Mouse (Mus musculus) intestine, postnatal 0 days (tissue): ENCODE results near the gene Abhd6. TPM values are rescaled to one million over a fixed set of nuclear protein-coding genes. Genes with fewer than 3 reads are reported as not detected.

ENCODE experiments used
- ATAC-seq: fragments of 200-750 bp; cut with Nextera tagmentation; 2 replicates; pipeline ENCODE4 v1.8.0; 2017; ENCODE audit warnings: mild to moderate bottlenecking, moderate TSS enrichment, moderate library complexity
- H3K27ac ChIP-seq: fragments of 300-500 bp; sonication (generic); 2 replicates; pipeline ENCODE4 v1.5.1; 2014; ENCODE audit warnings: mild to moderate bottlenecking, low read depth, low read length, moderate library complexity
- H3K27me3 ChIP-seq: fragments of 300-500 bp; sonication (generic); replicated peaks from 2 replicates; pipeline ENCODE4 v1.6.1; 2014; ENCODE audit warnings: low read length, mixed read lengths; ENCODE audit not compliant: control insufficient read depth, insufficient read depth
- H3K36me3 ChIP-seq: fragments of 300-500 bp; sonication (generic); 2 replicates; pipeline ENCODE4 v1.6.1; 2014; ENCODE audit warnings: mild to moderate bottlenecking, moderate library complexity; ENCODE audit not compliant: control insufficient read depth, insufficient read depth
- H3K4me1 ChIP-seq: fragments of 300-500 bp; sonication (generic); replicated peaks from 2 replicates; pipeline ENCODE4 v1.6.1; 2014; ENCODE audit warnings: antibody characterized with exemption, low read length, mixed read lengths; ENCODE audit not compliant: control insufficient read depth, insufficient read depth
- H3K4me2 ChIP-seq: fragments of 300-500 bp; sonication (generic); replicated peaks from 2 replicates; pipeline ENCODE4 v1.6.1; 2014; ENCODE audit warnings: low read depth, mild to moderate bottlenecking, moderate library complexity
- H3K4me3 ChIP-seq: fragments of 300-500 bp; sonication (generic); 2 replicates; pipeline ENCODE4 v1.5.1; 2014; ENCODE audit warnings: low read depth, low read length
- H3K9ac ChIP-seq: fragments of 300-500 bp; sonication (generic); 2 replicates; pipeline ENCODE4 v1.6.1; 2014; ENCODE audit warnings: mild to moderate bottlenecking, low read depth, low read length
- H3K9me3 ChIP-seq: fragments of 300-500 bp; sonication (generic); 2 replicates; pipeline ENCODE4 v1.6.1; 2016; ENCODE audit warnings: mixed run types; ENCODE audit not compliant: control insufficient read depth
- CTCF ChIP-seq: sonication (generic); IDR thresholded peaks from 2 replicates; pipeline ENCODE4 v1.5.1; 2016; ENCODE audit warnings: low read depth, mild to moderate bottlenecking, control low read depth, antibody characterized with exemption, moderate library complexity
- WGBS: fragments of 180-500 bp; shearing (Covaris S2); extraction: QIAGEN DNeasy Blood & Tissue Kit; methylation state at CpG from one replicate; pipeline ENCODE4 v1.1.7; 2014; 5-methylcytosine and 5-hydroxymethylcytosine counted together
- polyA plus RNA-seq: library from polyadenylated mRNA; unstranded; fragments of >200 nt; fragmentation: Nextera tagmentation; extraction: Ambion mirVana; gene quantifications from 2 replicates; pipeline ENCODE4 v1.2.1, GENCODE M21; 2015

Gene Abhd6
- polyA plus RNA-seq, 1 experiment from 2014 or later, result 11.8 TPM

GRCm38 (mm10) chr14:8020011-8020410, 17.3 kb downstream of the Abhd6 start:
- WGBS, result 97% methylated on average over 1 of the region's 1 CpGs
- no peaks in the 10 kb centered on the region for H3K36me3 ChIP-seq
- H3K9me3 ChIP-seq, result no peaks in the 10 kb centered on the region
- ATAC-seq, result no peak
- no peak overlapping the region for H3K9ac ChIP-seq
- H3K4me2 ChIP-seq, result no peak overlapping the region
- H3K4me3 ChIP-seq, result no peak overlapping the region
- no peak for TF ChIP-seq CTCF
- H3K27ac ChIP-seq, result no peak overlapping the region
- no peaks in the 10 kb centered on the region for H3K27me3 ChIP-seq
- no peaks in the 10 kb centered on the region; the same call in 1 of the 2 replicates for H3K4me1 ChIP-seq

GRCm38 (mm10) chr14:8020546-8020945, 17.8 kb downstream of the Abhd6 start:
- H3K9me3 ChIP-seq, result no peaks in the 10 kb centered on the region
- H3K4me2 ChIP-seq, result no peak overlapping the region
- H3K9ac ChIP-seq, result no peak overlapping the region
- H3K4me3 ChIP-seq, result no peak overlapping the region
- no peak overlapping the region for H3K27ac ChIP-seq
- no peak for TF ChIP-seq CTCF
- no peaks in the 10 kb centered on the region; the same call in 1 of the 2 replicates for H3K4me1 ChIP-seq
- no peak for ATAC-seq
- WGBS, result 88% methylated on average over 7 of the region's 7 CpGs
- H3K27me3 ChIP-seq, result no peaks in the 10 kb centered on the region
- H3K36me3 ChIP-seq, result no peaks in the 10 kb centered on the region

- no peaks in the 10 kb centered on the region for H3K36me3 ChIP-seq
- H3K4me2 ChIP-seq, result no peak overlapping the region
- ATAC-seq, result no peak
- 72% methylated on average over 6 of the region's 6 CpGs for WGBS
- H3K4me1 ChIP-seq, result no peaks in the 10 kb centered on the region
- no peak overlapping the region for H3K27ac ChIP-seq
- no peak overlapping the region for H3K9ac ChIP-seq
- H3K27me3 ChIP-seq, result no peaks in the 10 kb centered on the region
- H3K9me3 ChIP-seq, result no peaks in the 10 kb centered on the region
- no peak overlapping the region for H3K4me3 ChIP-seq
- TF ChIP-seq CTCF, result no peak
These were observed 21.8 kb downstream of the Abhd6 start for GRCm38 (mm10) chr14:8024469-8024868.

GRCm38 (mm10) chr14:8024936-8025335, 22.2 kb downstream of the Abhd6 start:
- TF ChIP-seq CTCF, result no peak
- WGBS, result 96% methylated on average over 10 of the region's 10 CpGs
- H3K4me3 ChIP-seq, result no peak overlapping the region

GRCm38 (mm10) chr14:8026769-8027531, 24.2 kb downstream of the Abhd6 start:
- Histone ChIP-seq H3K36me3 (no peaks in the 10 kb centered on the region), H3K27ac (no peak overlapping the region), H3K9ac (no peak overlapping the region), H3K4me2 (no peak overlapping the region), H3K9me3 (no peaks in the 10 kb centered on the region), H3K4me3 (no peak overlapping the region), H3K4me1 (no peaks in the 10 kb centered on the region), H3K27me3 (no peaks in the 10 kb centered on the region)
- ATAC-seq, result no peak
- 81% methylated on average over 10 of the region's 10 CpGs for WGBS
- no peak for TF ChIP-seq CTCF

More at GRCm38 (mm10) chr14:8024936-8025335, 22.2 kb downstream of the Abhd6 start:
- Histone ChIP-seq H3K9ac (no peak overlapping the region), H3K9me3 (no peaks in the 10 kb centered on the region), H3K27ac (no peak overlapping the region), H3K27me3 (no peaks in the 10 kb centered on the region), H3K4me2 (no peak overlapping the region), H3K36me3 (no peaks in the 10 kb centered on the region), H3K4me1 (no peaks in the 10 kb centered on the region)
- ATAC-seq, result no peak

- H3K4me1 ChIP-seq, result no peaks in the 10 kb centered on the region
- TF ChIP-seq CTCF, result no peak
- no peaks in the 10 kb centered on the region for H3K27me3 ChIP-seq
- no peak overlapping the region for H3K9ac ChIP-seq
- no peak for ATAC-seq
- WGBS, result 82% methylated on average over 5 of the region's 5 CpGs
- H3K27ac ChIP-seq, result no peak overlapping the region
- H3K4me3 ChIP-seq, result no peak overlapping the region
- no peak overlapping the region for H3K4me2 ChIP-seq
- no peaks in the 10 kb centered on the region for H3K36me3 ChIP-seq
- H3K9me3 ChIP-seq, result no peaks in the 10 kb centered on the region
These were observed 25.4 kb downstream of the Abhd6 start for GRCm38 (mm10) chr14:8028086-8028485.

- 91% methylated on average over 1 of the region's 1 CpGs for WGBS
- no peak overlapping the region for H3K9ac ChIP-seq
- H3K4me1 ChIP-seq, result no peaks in the 10 kb centered on the region
- no peak for ATAC-seq
- H3K4me3 ChIP-seq, result no peak overlapping the region
- H3K36me3 ChIP-seq, result no peaks in the 10 kb centered on the region
- no peak overlapping the region for H3K4me2 ChIP-seq
- TF ChIP-seq CTCF, result no peak
- no peaks in the 10 kb centered on the region for H3K9me3 ChIP-seq
- no peak overlapping the region for H3K27ac ChIP-seq
- no peaks in the 10 kb centered on the region for H3K27me3 ChIP-seq
These were observed 27.1 kb downstream of the Abhd6 start for GRCm38 (mm10) chr14:8029752-8030151.
